Mouse (Mus musculus) effector memory CD4-positive, alpha-beta T cell, adult 7 months (primary cell): Measurements from ENCODE around the gene Immp2l. TPM values are rescaled to one million over a fixed set of nuclear protein-coding genes. Genes with fewer than 3 reads are reported as not detected.

Source experiments
- polyA plus RNA-seq: library from polyadenylated mRNA; unstranded; fragments of 100-300 nt; shearing (Covaris generic); gene quantifications from one replicate; pipeline ENCODE4 v1.2.1, GENCODE M21; 2017

Immp2l gene
- polyA plus RNA-seq, result 18.5 TPM

GRCm38 (mm10) chr12:41023511-41024421, at the start of gene Immp2l:
TSS of gene Immp2l (plus strand) at chr12:41024090.

GRCm38 (mm10) chr12:41486331-41486730, 462.4 kb downstream of the Immp2l start, which contains the start of gene Lrrn3:
TSS of gene Lrrn3 (minus strand) at chr12:41486431.

